Mouse (Mus musculus) MEL (cell line): ENCODE measurements around the gene Fam19a5.

Experiments
- BHLHE40 ChIP-seq: IDR thresholded peaks from 2 replicates; pipeline ENCODE4 v1.6.1; 2012; ENCODE audit warnings: low read depth, mild to moderate bottlenecking, inconsistent platforms, low read length, improper control_type of control experiment, borderline replicate concordance
- CTCF ChIP-seq, 3 experiments: IDR thresholded peaks in 2 of 3; conservative IDR thresholded peaks in 1 of 3; 2 replicates each; pipeline ENCODE4 v1.5.1; 2011 to 2012; ENCODE audit warnings: low read length in 3 of 3, low read depth in 2 of 3, mild to moderate bottlenecking in 2 of 3, improper control_type of control experiment in 1 of 3, inconsistent platforms in 1 of 3, mixed read lengths in 1 of 3, moderate library complexity in 1 of 3; ENCODE audit not compliant: control insufficient read depth in 1 of 3, insufficient read depth in 1 of 3, poor library complexity in 1 of 3, severe bottlenecking in 1 of 3
- ELF1 ChIP-seq: IDR thresholded peaks from 2 replicates; pipeline ENCODE4 v1.6.1; 2014; ENCODE audit warnings: low read depth, mild to moderate bottlenecking, inconsistent platforms, low read length, improper control_type of control experiment, moderate library complexity
- ETS1 ChIP-seq: IDR thresholded peaks from 2 replicates; pipeline ENCODE4 v1.6.1; 2012; ENCODE audit warnings: low read depth, mild to moderate bottlenecking, inconsistent platforms, low read length, improper control_type of control experiment, moderate library complexity
- GATA1 ChIP-seq: IDR thresholded peaks from 2 replicates; pipeline ENCODE4 v1.6.1; 2011; ENCODE audit warnings: low read depth, low read length, improper control_type of control experiment
- TAL1 ChIP-seq: IDR thresholded peaks from 2 replicates; pipeline ENCODE4 v1.6.1; 2012; ENCODE audit warnings: mild to moderate bottlenecking, inconsistent platforms, low read length, moderate library complexity, mixed read lengths
- USF2 ChIP-seq, 2 experiments: IDR thresholded peaks; 2 replicates each; pipeline ENCODE4 v1.6.1; 2011 to 2012; ENCODE audit warnings: improper control_type of control experiment in 2 of 2, low read length in 2 of 2, borderline replicate concordance in 1 of 2, inconsistent platforms in 1 of 2, low read depth in 1 of 2, mild to moderate bottlenecking in 1 of 2; ENCODE audit not compliant: insufficient read depth in 1 of 2

DNA sequence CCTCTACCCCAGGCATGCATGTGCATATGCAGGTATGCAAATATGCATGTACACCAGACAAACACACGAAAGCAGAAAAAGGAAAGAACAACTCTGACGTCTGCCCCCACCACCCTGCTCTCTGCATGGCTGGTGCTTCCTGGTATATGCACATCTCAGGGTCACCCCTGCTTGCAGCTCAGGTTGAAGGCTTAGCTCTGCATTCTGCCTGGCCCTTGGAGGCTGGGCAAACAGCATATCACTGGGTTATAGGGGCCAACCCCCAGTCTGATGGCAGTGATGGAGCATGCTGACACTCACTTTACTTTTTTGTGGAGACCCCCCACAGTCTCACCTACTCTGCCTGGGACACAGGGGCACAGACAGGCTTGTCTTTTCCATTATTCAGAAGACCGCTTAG, 252.5 kb downstream of the Fam19a5 start:
- TF ChIP-seq CTCF (IDR thresholded peaks at IDR 0.05 in 2 of 3, conservative IDR thresholded peaks at IDR 0.05 in 1 of 3; ENCODE audit: control insufficient read depth in 1 of 3, insufficient read depth in 1 of 3, low read depth in 2 of 3, low read length in 3 of 3, poor library complexity in 1 of 3, severe bottlenecking in 1 of 3) (no peak), ETS1 (no peak), BHLHE40 (no peak), USF2 (IDR thresholded peaks at IDR 0.05; ENCODE audit: borderline replicate concordance in 1 of 2, insufficient read depth in 1 of 2, low read depth in 1 of 2, low read length in 2 of 2) (no peak), ELF1 (no peak), GATA1 (no peak), TAL1 (no peak)
